Mouse (Mus musculus): ENCODE measurements around the gene Abca1. TPM values are rescaled to one million over a fixed set of nuclear protein-coding genes. Genes with fewer than 3 reads are reported as not detected.

The Abca1 gene
- polyA plus RNA-seq, 1 experiment: 22.3 TPM

DNA sequence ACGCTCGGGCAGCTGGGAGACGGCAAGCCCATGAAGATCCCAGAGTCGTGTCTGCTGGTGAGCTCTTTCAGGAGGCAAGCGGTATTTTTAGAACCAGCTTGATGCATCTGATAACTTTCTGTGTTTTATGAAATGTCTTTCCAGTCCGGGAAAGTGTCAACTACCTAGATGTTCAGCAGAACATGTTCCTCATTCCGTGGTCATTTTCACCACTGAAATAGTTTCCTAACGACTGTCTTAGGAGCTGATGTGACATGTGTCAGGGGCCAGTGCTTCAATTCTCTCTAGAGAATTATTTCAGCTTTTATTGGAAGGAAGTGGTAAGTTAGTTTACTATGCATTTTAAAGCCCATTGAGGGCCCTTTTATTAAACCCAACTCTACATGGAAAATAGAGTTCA is 159.5 kb downstream of the Abca1 start:
- Histone ChIP-seq H3K4me1 (ENCODE audit: control insufficient read depth, insufficient read depth, insufficient read length, low read length) (no peaks in the 10 kb centered on the region), H3K4me3 (ENCODE audit: insufficient read depth, low read depth, low read length) (no peak overlapping the region), H3K27ac (replicated peaks; ENCODE audit: low read depth, low read length) (no peak overlapping the region)

DNA sequence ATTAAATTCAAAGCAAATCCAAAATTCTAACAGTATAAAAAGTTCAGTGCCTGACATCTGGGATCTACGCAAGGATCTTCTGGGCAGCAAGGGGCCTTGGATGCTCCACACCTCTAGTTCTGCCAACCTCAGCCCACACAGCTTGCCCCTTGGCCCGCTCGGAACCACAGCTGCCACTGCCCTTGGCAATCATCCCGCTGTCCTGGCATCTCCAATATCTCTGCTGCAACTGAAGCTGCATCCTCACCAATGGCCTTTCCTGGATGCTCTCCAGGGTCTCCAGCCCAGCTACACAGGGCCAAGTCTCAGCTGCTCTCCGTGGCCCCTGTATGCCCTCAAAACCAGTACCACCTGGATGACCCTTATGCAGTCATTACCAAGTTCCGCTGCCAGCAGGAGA is 160.2 kb downstream of the Abca1 start:
- no peaks in the 10 kb centered on the region for H3K4me1 ChIP-seq (ENCODE audit: control insufficient read depth, insufficient read depth, insufficient read length, low read length)
- no peak overlapping the region for H3K4me3 ChIP-seq (ENCODE audit: insufficient read depth, low read depth, low read length)
- H3K27ac ChIP-seq (replicated peaks; ENCODE audit: low read depth, low read length): no peak overlapping the region

DNA sequence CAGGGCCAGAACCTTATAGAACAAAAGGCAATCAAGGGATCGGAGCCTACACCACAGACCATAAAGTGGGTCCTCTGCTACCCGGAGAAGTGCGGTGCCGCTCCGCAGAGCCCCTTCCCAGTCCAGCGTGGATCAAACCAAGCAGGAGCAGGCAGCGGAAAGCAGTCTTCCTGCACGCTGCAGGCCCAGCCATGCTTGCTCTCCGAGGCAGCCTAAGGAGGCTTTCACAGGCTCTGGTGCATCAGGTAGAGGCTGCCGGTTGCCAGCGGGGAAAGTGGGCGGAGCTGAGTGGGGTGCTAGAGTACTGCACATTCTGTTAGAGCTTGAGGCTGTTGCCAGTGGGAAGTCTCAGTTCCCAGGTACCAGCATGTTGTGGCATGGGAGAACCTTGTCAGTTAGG is 170.4 kb downstream of the Abca1 start, which contains the start of gene Nipsnap3a:
Nipsnap3a (plus strand) TSS at position 25 of the 400 bp plus-strand sequence.
- Histone ChIP-seq H3K4me1 (ENCODE audit: control insufficient read depth, insufficient read depth, insufficient read length, low read length) (no peaks in the 10 kb centered on the region), H3K27ac (replicated peaks; ENCODE audit: low read depth, low read length) (no peak within 1 kb of the TSS), H3K4me3 (ENCODE audit: insufficient read depth, low read depth, low read length) (no peak within 1 kb of the TSS)

DNA sequence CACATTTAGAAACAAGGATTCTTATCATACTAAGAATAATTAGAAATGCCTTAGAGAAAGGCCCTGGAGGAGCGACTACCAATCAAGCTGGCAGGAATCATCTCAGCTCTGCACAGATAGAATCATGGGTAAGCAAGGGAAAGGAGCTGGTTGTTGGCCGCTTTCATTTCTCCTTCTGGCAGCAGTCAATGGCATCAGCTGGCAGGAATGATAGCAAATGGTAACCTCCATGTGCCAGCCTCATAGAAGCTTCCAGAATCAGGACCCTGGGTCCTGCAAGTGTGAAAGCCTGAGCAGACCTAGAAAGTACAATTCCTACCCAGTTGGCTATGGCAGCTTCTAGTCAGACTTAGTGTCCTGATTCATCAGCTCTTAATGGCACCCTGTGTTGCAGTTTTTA is 173.4 kb downstream of the Abca1 start:
- Histone ChIP-seq H3K4me1 (ENCODE audit: control insufficient read depth, insufficient read depth, insufficient read length, low read length) (no peaks in the 10 kb centered on the region), H3K27ac (replicated peaks; ENCODE audit: low read depth, low read length) (no peak overlapping the region), H3K4me3 (ENCODE audit: insufficient read depth, low read depth, low read length) (no peak overlapping the region)

DNA sequence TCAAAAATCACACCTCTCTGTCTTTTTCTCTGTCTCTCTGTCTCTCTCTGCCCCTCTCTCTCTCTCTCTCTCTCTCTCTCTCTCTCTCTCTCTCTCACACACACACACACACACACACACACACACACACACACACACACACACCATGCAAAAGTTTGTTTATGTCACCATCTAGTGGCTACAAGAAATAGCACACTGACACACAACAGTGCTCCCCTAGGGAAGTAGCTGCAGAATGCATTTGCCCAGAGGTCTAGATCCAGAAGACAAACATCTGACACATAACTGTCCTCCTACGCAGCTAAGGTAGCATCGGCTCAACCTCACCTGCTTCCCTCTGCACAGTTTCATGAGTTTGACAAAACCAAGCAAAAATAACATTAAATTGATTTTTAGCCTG is 174.5 kb downstream of the Abca1 start:
- H3K4me3 ChIP-seq (ENCODE audit: insufficient read depth, low read depth, low read length): no peak overlapping the region
- no peaks in the 10 kb centered on the region for H3K4me1 ChIP-seq (ENCODE audit: control insufficient read depth, insufficient read depth, insufficient read length, low read length)
- H3K27ac ChIP-seq (replicated peaks; ENCODE audit: low read depth, low read length): no peak overlapping the region

Other genes with a start within 250 kb of the Abca1 start
- gene Olfr272, start 240.7 kb downstream of the Abca1 start, polyA plus RNA-seq (2012; ENCODE audit: insufficient read depth, insufficient read length, missing spikeins): not detected in 2 replicates
- gene Olfr270, start 195.3 kb downstream of the Abca1 start, polyA plus RNA-seq (2012; ENCODE audit: insufficient read depth, insufficient read length, missing spikeins): not detected in 2 replicates
- gene Nipsnap3a, start 170.6 kb downstream of the Abca1 start, polyA plus RNA-seq (2012; ENCODE audit: insufficient read depth, insufficient read length, missing spikeins): not detected in 2 replicates
- gene Nipsnap3b, start 148.0 kb downstream of the Abca1 start, polyA plus RNA-seq (2012; ENCODE audit: insufficient read depth, insufficient read length, missing spikeins): 21.5 and 21.8 TPM in 2 replicates

Measured in brown adipose tissue, adult 24 weeks (tissue).